Mouse (Mus musculus): ENCODE data around the gene Zfp358. TPM values are rescaled to one million over a fixed set of nuclear protein-coding genes. Genes with fewer than 3 reads are reported as not detected.

Gene Zfp358
- total RNA-seq, 2 experiments from 2014 or later, result 28.8 to 29.1 TPM

DNA sequence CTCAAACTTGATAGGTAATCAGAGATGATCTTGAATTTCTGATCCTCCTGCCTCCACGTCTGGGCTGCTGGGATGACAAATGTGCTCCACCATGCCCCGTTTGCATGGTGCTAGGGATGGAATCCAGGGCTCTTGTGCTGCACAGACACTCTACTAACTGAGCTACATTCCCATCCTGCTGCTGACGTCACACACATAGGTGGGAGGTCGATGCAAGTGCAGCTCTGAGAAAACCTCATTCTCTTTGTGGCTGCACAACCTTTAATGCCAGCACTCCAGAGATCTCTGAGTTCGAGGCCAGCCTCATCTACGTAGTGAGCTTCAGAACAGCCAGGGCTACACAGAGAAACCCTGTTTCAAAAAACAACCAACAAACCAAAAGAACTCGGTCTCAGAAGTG is 46.2 kb downstream of the Zfp358 start:
- intact Hi-C loops (cut with DNase I), result no loop called here
- no peak for DNase-seq

DNA sequence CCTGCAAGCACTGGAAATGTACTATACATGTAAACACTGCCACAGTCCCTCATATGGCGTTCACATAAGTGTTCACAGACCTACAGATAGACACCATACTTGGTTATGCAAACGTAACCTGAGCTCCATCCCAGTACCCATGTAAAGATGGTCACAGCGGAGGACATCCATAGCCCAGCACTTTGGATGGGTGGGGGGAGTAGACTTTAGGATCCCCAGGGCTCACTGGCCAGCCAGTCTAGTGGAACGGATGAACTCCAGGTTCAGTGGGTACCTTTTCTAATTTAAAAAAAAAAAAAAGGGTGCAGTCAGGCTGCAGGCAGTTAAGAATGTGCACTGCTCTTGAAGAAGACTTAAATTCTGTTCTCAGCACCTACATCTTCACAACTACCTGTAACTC is 47.1 kb downstream of the Zfp358 start:
- intact Hi-C loops (cut with DNase I), result no loop called here
- no peak for DNase-seq

DNA sequence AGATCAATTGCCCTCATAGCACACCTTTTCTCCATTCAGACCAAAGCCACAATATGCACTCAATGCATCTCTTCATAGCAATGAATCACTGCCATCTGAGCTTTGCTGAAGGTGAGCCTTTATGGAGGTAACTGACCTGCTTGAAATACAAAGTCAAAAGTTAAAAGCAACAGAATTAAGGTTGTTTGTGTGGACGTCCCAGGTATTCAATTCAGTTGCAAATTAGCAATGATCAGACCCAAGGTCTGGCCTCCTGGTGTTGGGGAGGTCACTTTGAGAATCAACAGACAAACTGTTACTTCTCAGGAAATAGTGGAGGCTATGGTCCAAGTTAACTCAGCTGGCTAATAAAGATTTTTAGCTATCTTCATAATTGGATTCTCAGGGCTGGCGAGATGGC is 53.6 kb downstream of the Zfp358 start:
- intact Hi-C loops (cut with DNase I), result no loop called here
- no peak for DNase-seq

Other genes with a start within 250 kb of the Zfp358 start
- gene Insr, start 213.5 kb upstream of the Zfp358 start, total RNA-seq (2021), result 10 to 100 TPM; 49.0 to 62.6 TPM
- gene A430078G23Rik, start 139.7 kb upstream of the Zfp358 start, total RNA-seq (2021), result under 1 TPM in 1 of 2 experiments, not detected in 1; 0.28 TPM
- 1 to 10 TPM; 7.9 to 9.1 TPM for gene Arhgef18, start 100.1 kb upstream of the Zfp358 start, total RNA-seq (2021)
- 1 to 10 TPM; 2.4 to 3.5 TPM for gene Pex11g, start 25.5 kb upstream of the Zfp358 start, total RNA-seq (2021)
- gene Tex45, start 22.3 kb upstream of the Zfp358 start, total RNA-seq (2021), result under 1 TPM in 1 of 2 experiments, not detected in 1; 0.15 TPM
- 10 to 100 TPM; 21.3 to 23.0 TPM for gene Mcoln1, start 7.3 kb downstream of the Zfp358 start, total RNA-seq (2021)
- gene Pnpla6, start 22.2 kb downstream of the Zfp358 start, total RNA-seq (2021), result 10 to 100 TPM in 1 of 2 experiments, 1 to 10 TPM in 1; 8.4 to 10.4 TPM
- not detected for gene C330021F23Rik, start 74.9 kb downstream of the Zfp358 start, total RNA-seq (2021)
- gene Camsap3, start 94.2 kb downstream of the Zfp358 start, total RNA-seq (2021), result under 1 TPM; 0.36 to 0.54 TPM
- gene Xab2, start 128.2 kb downstream of the Zfp358 start, total RNA-seq (2021), result 10 to 100 TPM in 1 of 2 experiments, 1 to 10 TPM in 1; 10.0 to 10.8 TPM
- gene Pet100, start 128.4 kb downstream of the Zfp358 start, total RNA-seq (2021), result 10 to 100 TPM; 73.8 to 77.0 TPM
- not detected for gene Pcp2, start 132.4 kb downstream of the Zfp358 start, total RNA-seq (2021)
- 1 to 10 TPM; 2.4 to 3.0 TPM for gene Stxbp2, start 137.8 kb downstream of the Zfp358 start, total RNA-seq (2021)
- 1 to 10 TPM; 2.0 to 2.3 TPM for gene Retn, start 162.6 kb downstream of the Zfp358 start, total RNA-seq (2021)
- gene Mcemp1, start 172.6 kb downstream of the Zfp358 start, total RNA-seq (2021), result not detected
- not detected for gene Fcor, start 179.2 kb downstream of the Zfp358 start, total RNA-seq (2021)
- gene Trappc5, start 183.2 kb downstream of the Zfp358 start, total RNA-seq (2021), result 10 to 100 TPM; 16.3 to 16.8 TPM
- gene Fcer2a, start 201.0 kb downstream of the Zfp358 start, total RNA-seq (2021), result not detected
- not detected for gene Clec4g, start 227.5 kb downstream of the Zfp358 start, total RNA-seq (2021)

Data from gastrocnemius, postnatal 36 days (tissue).